Mouse (Mus musculus): ENCODE results near the gene Oas2.

DNA sequence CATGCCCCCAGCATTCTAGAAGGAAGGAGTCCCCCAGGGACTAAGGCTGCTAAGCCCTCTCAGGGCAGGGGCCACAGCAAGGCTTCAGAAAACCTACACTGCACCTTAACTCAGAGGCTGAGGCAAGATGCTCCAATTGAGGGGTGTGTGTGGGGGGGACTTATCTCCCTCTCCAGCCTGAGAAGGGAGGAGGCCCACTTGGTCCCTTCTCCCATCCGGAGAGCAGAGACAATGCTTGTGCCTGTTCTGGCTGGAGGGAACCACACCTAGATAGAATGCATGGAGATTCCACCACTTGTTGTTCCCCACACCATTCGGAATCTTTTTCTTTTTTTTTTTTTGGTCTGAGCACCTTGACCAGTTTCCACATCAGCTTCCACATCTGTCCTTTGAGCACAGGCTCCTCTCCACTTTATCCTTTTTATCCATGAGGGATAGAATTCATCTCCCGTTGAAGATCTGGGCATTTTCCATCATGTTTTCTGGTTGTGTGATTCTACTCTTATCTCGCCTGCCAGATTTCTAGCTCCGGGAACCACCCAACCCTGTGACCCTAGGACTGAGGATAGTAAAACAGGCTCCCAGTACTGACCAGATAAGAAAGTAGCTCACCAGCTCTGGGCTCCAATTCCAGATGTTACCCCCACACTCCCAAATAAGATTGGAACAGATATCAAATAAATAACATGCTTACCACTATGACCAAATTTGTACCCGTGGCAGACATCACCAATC is 62.7 kb downstream of the Oas2 start:
- TF ChIP-seq POLR2A (IDR thresholded peaks at IDR 0.05; ENCODE audit: borderline replicate concordance, control insufficient read depth, low read depth, low read length) (no peak), CTCF (IDR thresholded peaks at IDR 0.05; ENCODE audit: control insufficient read depth, insufficient read depth, low read length) (no peak)

All from bone marrow, adult 2 months (tissue).